Comparison of ENCODE assay signal across 10 mouse cellular contexts in genomic region chr5:136982338-136982930, GRCm38 (mm10). TPM values are rescaled to one million over a fixed set of nuclear protein-coding genes. Genes with fewer than 3 reads are reported as not detected.
A peak's percentile ranks its signal among the peaks of the same experiment; 100 is the strongest.
DNase-seq lines count a peak whose midpoint lies in the region; ATAC-seq and TF ChIP-seq lines count a peak whose summit lies in the region.
"Had no signal": no experiment of that assay in that cellular context is flagged by ENCODE, and none has a peak within 500 bp of the region (broad histone marks: within the 10 kb centered on the region; RNA-seq: fewer than 3 reads in every experiment).

No protein-coding gene starts in this region.

- H3K9me3 ChIP-seq in kidney, postnatal 0 days (replicated peaks; ENCODE audit: low read length): no peaks in the 10 kb centered on the region
- no peaks in the 10 kb centered on the region for H3K9me3 ChIP-seq in kidney, embryonic 14.5 days (ENCODE audit: control insufficient read depth, low read length)
- no peaks in the 10 kb centered on the region for H3K9me3 ChIP-seq in ES-E14 (ENCODE audit: control insufficient read depth, insufficient read depth, low read depth, low read length)
- H3K9me3 ChIP-seq in embryonic facial prominence, embryonic 11.5 days (replicated peaks; ENCODE audit: control insufficient read depth, low read length): no peaks in the 10 kb centered on the region
- H3K9me3 ChIP-seq: liver, embryonic 15.5 days had no signal

- no peak overlapping the region for H3K4me2 ChIP-seq in kidney, postnatal 0 days (ENCODE audit: low read length)
- H3K4me2 ChIP-seq in kidney, embryonic 14.5 days (replicated peaks; ENCODE audit: low read depth, low read length): no peak overlapping the region
- H3K4me2 ChIP-seq in embryonic facial prominence, embryonic 11.5 days (ENCODE audit: low read depth, low read length): no peak overlapping the region
- H3K4me2 ChIP-seq: liver, embryonic 15.5 days had no signal

- TF ChIP-seq CTCF in kidney, postnatal 0 days (IDR thresholded peaks at IDR 0.05; ENCODE audit: low read depth): peak; percentile 64

- no peak for ATAC-seq in CD4-positive, CD25-positive, alpha-beta regulatory T cell, adult 4 months
- no peak for ATAC-seq in kidney, postnatal 0 days (replicated peaks; ENCODE audit: low FRiP score, low read depth)
- no peak for ATAC-seq in kidney, embryonic 14.5 days (ENCODE audit: low FRiP score, low TSS enrichment)
- no peak for ATAC-seq in embryonic facial prominence, embryonic 11.5 days (replicated peaks; ENCODE audit: insufficient number of reproducible peaks, low FRiP score, low TSS enrichment, low read depth)
- no peak for ATAC-seq in activated CD4-positive, CD25-positive, alpha-beta regulatory T cell, adult 4 months

- H3K4me1 ChIP-seq in kidney, postnatal 0 days (replicated peaks; ENCODE audit: insufficient read depth, low read length): peaks cover 5% of the 10 kb centered on the region
- H3K4me1 ChIP-seq in kidney, embryonic 14.5 days (ENCODE audit: control insufficient read depth, insufficient read depth, low read length): peaks cover 5% of the 10 kb centered on the region; the same call in 1 of the 2 replicates
- 0 out of 4 replicates have a peak, but pooled peaks cover 0 to 2% of the 10 kb centered on the region in 2 experiments for H3K4me1 ChIP-seq in ES-E14 (ENCODE audit: control insufficient read depth in 2 of 2, insufficient read depth in 2 of 2, low read length in 2 of 2, poor library complexity in 1 of 2)
- H3K4me1 ChIP-seq in embryonic facial prominence, embryonic 11.5 days (ENCODE audit: control insufficient read depth, insufficient read depth, low read length): no peaks in the 10 kb centered on the region

- H3K36me3 ChIP-seq in kidney, postnatal 0 days (ENCODE audit: insufficient read depth, low read length): 0 out of 2 replicates have a peak, but pooled peaks cover 6% of the 10 kb centered on the region
- peaks cover 24% of the 10 kb centered on the region; the same call in 1 of the 2 replicates for H3K36me3 ChIP-seq in kidney, embryonic 14.5 days (ENCODE audit: control insufficient read depth, insufficient read depth, low read length)
- H3K36me3 ChIP-seq in ES-E14 (ENCODE audit: control insufficient read depth, insufficient read depth, low read length, poor library complexity, severe bottlenecking): peaks cover 3% of the 10 kb centered on the region
- H3K36me3 ChIP-seq in embryonic facial prominence, embryonic 11.5 days (replicated peaks; ENCODE audit: control insufficient read depth, insufficient read depth, low read depth, low read length): no peaks in the 10 kb centered on the region

- no peak overlapping the region for H3K27ac ChIP-seq in kidney, postnatal 0 days
- H3K27ac ChIP-seq in kidney, embryonic 14.5 days (ENCODE audit: low read depth, low read length): no peak overlapping the region
- H3K27ac ChIP-seq in ES-E14 (ENCODE audit: insufficient read depth, low read depth, low read length, poor library complexity, severe bottlenecking): no peak overlapping the region
- no peak overlapping the region for H3K27ac ChIP-seq in embryonic facial prominence, embryonic 11.5 days (replicated peaks; ENCODE audit: low read depth, low read length)
- H3K27ac ChIP-seq: liver, embryonic 15.5 days had no signal

- in situ Hi-C loops in ES-E14 (cut with MboI; ENCODE audit: low sequenced_read_pairs in 2 of 2, unreplicated experiment in 2 of 2): no loop called here

- H3K27me3 ChIP-seq in kidney, postnatal 0 days (ENCODE audit: insufficient read depth, low read length): no peaks in the 10 kb centered on the region
- no peaks in the 10 kb centered on the region for H3K27me3 ChIP-seq in kidney, embryonic 14.5 days (ENCODE audit: control insufficient read depth, insufficient read depth, low read length)
- no peaks in the 10 kb centered on the region for H3K27me3 ChIP-seq in embryonic facial prominence, embryonic 11.5 days (ENCODE audit: control insufficient read depth, insufficient read depth, low read length)
- H3K27me3 ChIP-seq: liver, embryonic 15.5 days had no signal

- H3K9ac ChIP-seq in kidney, postnatal 0 days (ENCODE audit: low read depth, low read length): no peak overlapping the region
- no peak overlapping the region for H3K9ac ChIP-seq in kidney, embryonic 14.5 days (ENCODE audit: low read depth, low read length)
- H3K9ac ChIP-seq in ES-E14 (ENCODE audit: insufficient read depth, low read depth, low read length, poor library complexity, severe bottlenecking): no peak overlapping the region
- H3K9ac ChIP-seq in embryonic facial prominence, embryonic 11.5 days (replicated peaks; ENCODE audit: low read length): no peak overlapping the region
- H3K9ac ChIP-seq: liver, embryonic 15.5 days had no signal

- DNase-seq in CD4-positive, CD25-positive, alpha-beta regulatory T cell, adult 2 months (ENCODE audit: low read depth, low spot score): peak; percentile 76
- DNase-seq in kidney, postnatal 0 days (ENCODE audit: low spot score): peak; percentile 35
- DNase-seq in ES-E14 (ENCODE audit: low read depth, low spot score): peak; percentile 39
- peak; percentile 73 for DNase-seq in embryonic facial prominence, embryonic 11.5 days (ENCODE audit: low spot score)
- peak; percentile 37 for DNase-seq in retina, adult 2 months (ENCODE audit: low read depth, low spot score)

- 57% methylated on average over 12 of the region's 16 CpGs for WGBS in kidney, postnatal 0 days
- WGBS in kidney, embryonic 14.5 days: 48% methylated on average over 15 of the region's 16 CpGs
- WGBS in embryonic facial prominence, embryonic 11.5 days: 54% methylated on average over 13 of the region's 16 CpGs

- no peak overlapping the region for H3K4me3 ChIP-seq in kidney, postnatal 0 days (replicated peaks; ENCODE audit: low read depth, low read length)
- no peak overlapping the region for H3K4me3 ChIP-seq in kidney, embryonic 14.5 days (ENCODE audit: low read length)
- no peak overlapping the region for H3K4me3 ChIP-seq in ES-E14 (ENCODE audit: insufficient read depth in 1 of 2, low read depth in 1 of 2, low read length in 2 of 2, poor library complexity in 1 of 2, severe bottlenecking in 1 of 2)
- no peak overlapping the region for H3K4me3 ChIP-seq in embryonic facial prominence, embryonic 11.5 days (ENCODE audit: low read depth, low read length)
- H3K4me3 ChIP-seq: erythroblast, embryonic 14.5 days; liver, embryonic 15.5 days had no signal

TF ChIP-seq in ES-E14, 5 proteins besides CTCF, POLR2A, EP300 and RAD21:
- TF ChIP-seq ZC3H11A (IDR thresholded peaks at IDR 0.05; ENCODE audit: borderline replicate concordance, low read depth, low read length) (no peak), ZNF384 (IDR thresholded peaks at IDR 0.05; ENCODE audit: low read depth, low read length) (no peak), HCFC1 (IDR thresholded peaks at IDR 0.05; ENCODE audit: borderline replicate concordance, insufficient read depth, low read length) (no peak), MAFK (IDR thresholded peaks at IDR 0.05; ENCODE audit: insufficient read depth, low read depth, low read length) (no peak), CHD2 (IDR thresholded peaks at IDR 0.05; ENCODE audit: low read depth, low read length) (no peak)
TF ChIP-seq in ES-E14: peak in this region for 0.

RNA-seq across cellular contexts. Expression of gene Plod3, which starts 4.4 kb away (rescaled TPM):
- polyA plus RNA-seq in CD4-positive, CD25-positive, alpha-beta regulatory T cell, adult 4 months (2017; shearing (Covaris generic)): 1 to 10 TPM; 4.4 to 8.8 TPM
- 30.6 and 32.0 TPM in 2 replicates for polyA plus RNA-seq in kidney, postnatal 0 days (2015; fragmentation: Nextera tagmentation; extraction: Ambion mirVana)
- polyA plus RNA-seq in kidney, embryonic 14.5 days (2014; fragmentation: Nextera tagmentation; extraction: Ambion mirVana): 28.5 and 41.4 TPM in 2 replicates
- total RNA-seq in ES-E14 (2012; rRNA removed): 155 and 201 TPM in 2 replicates
- 23.1 and 28.0 TPM in 2 replicates for polyA plus RNA-seq in embryonic facial prominence, embryonic 11.5 days (2014; fragmentation: Nextera tagmentation; extraction: Ambion mirVana)
- polyA plus RNA-seq in activated CD4-positive, CD25-positive, alpha-beta regulatory T cell, adult 4 months (2017; shearing (Covaris generic)): 1 to 10 TPM; 2.6 to 6.0 TPM

RNA-seq across cellular contexts. Expression of gene Znhit1, which starts 5.4 kb away (rescaled TPM):
- 10 to 100 TPM; 50.3 to 67.0 TPM for polyA plus RNA-seq in CD4-positive, CD25-positive, alpha-beta regulatory T cell, adult 4 months (2017; shearing (Covaris generic))
- polyA plus RNA-seq in kidney, postnatal 0 days (2015; fragmentation: Nextera tagmentation; extraction: Ambion mirVana): 86.5 and 91.1 TPM in 2 replicates
- polyA plus RNA-seq in kidney, embryonic 14.5 days (2014; fragmentation: Nextera tagmentation; extraction: Ambion mirVana): 80.6 and 93.2 TPM in 2 replicates
- total RNA-seq in ES-E14 (2012; rRNA removed): 41.2 and 46.0 TPM in 2 replicates
- 101 and 104 TPM in 2 replicates for polyA plus RNA-seq in embryonic facial prominence, embryonic 11.5 days (2014; fragmentation: Nextera tagmentation; extraction: Ambion mirVana)
- polyA plus RNA-seq in activated CD4-positive, CD25-positive, alpha-beta regulatory T cell, adult 4 months (2017; shearing (Covaris generic)): 10 to 100 TPM; 56.5 to 66.5 TPM

RNA-seq across cellular contexts. Expression of gene Cldn15, which starts 16.0 kb away (rescaled TPM):
- under 1 TPM in 1 of 2 experiments, not detected in 1; 0.34 TPM for polyA plus RNA-seq in CD4-positive, CD25-positive, alpha-beta regulatory T cell, adult 4 months (2017; shearing (Covaris generic))
- polyA plus RNA-seq in kidney, postnatal 0 days (2015; fragmentation: Nextera tagmentation; extraction: Ambion mirVana): 11.9 and 12.6 TPM in 2 replicates
- polyA plus RNA-seq in kidney, embryonic 14.5 days (2014; fragmentation: Nextera tagmentation; extraction: Ambion mirVana): 1.5 and 1.7 TPM in 2 replicates
- total RNA-seq in ES-E14 (2012; rRNA removed): 0.94 and 1.4 TPM in 2 replicates
- 0.22 and 0.25 TPM in 2 replicates for polyA plus RNA-seq in embryonic facial prominence, embryonic 11.5 days (2014; fragmentation: Nextera tagmentation; extraction: Ambion mirVana)
- not detected for polyA plus RNA-seq in activated CD4-positive, CD25-positive, alpha-beta regulatory T cell, adult 4 months (2017; shearing (Covaris generic))

RNA-seq across cellular contexts. Expression of gene Fis1, which starts 29.4 kb away (rescaled TPM):
- 100 to 1,000 TPM; 390 to 404 TPM for polyA plus RNA-seq in CD4-positive, CD25-positive, alpha-beta regulatory T cell, adult 4 months (2017; shearing (Covaris generic))
- polyA plus RNA-seq in kidney, postnatal 0 days (2015; fragmentation: Nextera tagmentation; extraction: Ambion mirVana): 362 and 384 TPM in 2 replicates
- polyA plus RNA-seq in kidney, embryonic 14.5 days (2014; fragmentation: Nextera tagmentation; extraction: Ambion mirVana): 333 and 398 TPM in 2 replicates
- total RNA-seq in ES-E14 (2012; rRNA removed): 106 and 114 TPM in 2 replicates
- polyA plus RNA-seq in embryonic facial prominence, embryonic 11.5 days (2014; fragmentation: Nextera tagmentation; extraction: Ambion mirVana): 298 and 318 TPM in 2 replicates
- 100 to 1,000 TPM; 446 to 499 TPM for polyA plus RNA-seq in activated CD4-positive, CD25-positive, alpha-beta regulatory T cell, adult 4 months (2017; shearing (Covaris generic))

RNA-seq across cellular contexts. Expression of gene Vgf, which starts 43.8 kb away (rescaled TPM):
- polyA plus RNA-seq in CD4-positive, CD25-positive, alpha-beta regulatory T cell, adult 4 months (2017; shearing (Covaris generic)): not detected
- 0.21 and 0.42 TPM in 2 replicates for polyA plus RNA-seq in kidney, postnatal 0 days (2015; fragmentation: Nextera tagmentation; extraction: Ambion mirVana)
- polyA plus RNA-seq in kidney, embryonic 14.5 days (2014; fragmentation: Nextera tagmentation; extraction: Ambion mirVana): 0.16 and 0.36 TPM in 2 replicates
- 32.2 and 45.6 TPM in 2 replicates for total RNA-seq in ES-E14 (2012; rRNA removed)
- 0.68 and 0.72 TPM in 2 replicates for polyA plus RNA-seq in embryonic facial prominence, embryonic 11.5 days (2014; fragmentation: Nextera tagmentation; extraction: Ambion mirVana)
- not detected for polyA plus RNA-seq in activated CD4-positive, CD25-positive, alpha-beta regulatory T cell, adult 4 months (2017; shearing (Covaris generic))
- polyA plus RNA-seq: liver, embryonic 15.5 days had no signal
